Comparison of ENCODE assay signal across 15 mouse cellular contexts in the genomic region with DNA sequence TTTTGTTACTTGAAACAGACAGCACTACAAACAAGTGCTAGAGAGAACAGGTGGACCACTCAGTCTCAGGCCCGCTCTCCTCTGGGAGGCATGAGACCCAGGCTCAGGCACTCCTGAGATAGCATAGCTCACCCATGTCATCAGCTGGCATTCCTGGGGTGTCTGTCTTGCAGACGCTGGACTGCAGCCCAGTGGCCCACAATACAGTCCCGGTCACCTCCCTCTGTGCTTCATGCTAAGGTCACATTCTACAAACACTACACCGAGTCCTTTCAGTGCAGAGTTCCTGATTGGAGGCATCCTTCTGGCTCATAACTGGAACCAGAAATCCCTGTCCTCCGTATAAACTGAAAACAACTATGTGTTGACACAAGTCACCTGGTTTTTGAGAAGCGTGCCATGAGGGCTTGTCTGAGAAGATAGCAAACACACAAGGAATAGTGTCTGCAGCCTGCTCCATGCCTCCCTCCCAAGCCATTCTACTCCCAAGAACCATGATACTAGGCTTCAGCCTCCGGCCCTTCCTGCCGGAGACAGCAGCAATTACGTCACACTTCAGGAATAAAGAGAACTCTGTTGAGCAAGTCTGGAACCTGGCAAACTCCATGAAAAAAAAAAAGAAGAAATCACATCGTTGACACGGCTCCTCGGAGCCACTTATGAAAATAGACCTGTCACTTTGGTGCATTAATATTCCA.
DNase-seq lines count a peak whose midpoint lies in the region; ATAC-seq and TF ChIP-seq lines count a peak whose summit lies in the region.
"Had no signal": no experiment of that assay in that cellular context is flagged by ENCODE, and none has a peak within 500 bp of the region (broad histone marks: within the 10 kb centered on the region; RNA-seq: fewer than 3 reads in every experiment).

No protein-coding gene starts in this region.

- DNase-seq in kidney, postnatal 14 days = peak; percentile 15
- no peak for DNase-seq in stomach, postnatal 0 days (ENCODE audit: low spot score)
- no peak for DNase-seq in frontal cortex, postnatal 36 days (ENCODE audit: low spot score in 2 of 2)
- no peak for DNase-seq in urinary bladder, postnatal 10 days (ENCODE audit: low spot score)
- no peak for DNase-seq in B cell, adult 2 months
- DNase-seq: adrenal gland, postnatal 25 days; cerebellum, postnatal 36 days; kidney, postnatal 10 days; right cerebral cortex, postnatal 25 days had no signal

- H3K9ac ChIP-seq in kidney, embryonic 14.5 days (ENCODE audit: low read depth, low read length) = no peak overlapping the region
- no peak overlapping the region for H3K9ac ChIP-seq in heart, embryonic 13.5 days
- no peak overlapping the region for H3K9ac ChIP-seq in lung, embryonic 15.5 days
- no peak overlapping the region for H3K9ac ChIP-seq in stomach, postnatal 0 days (ENCODE audit: low read length)
- H3K9ac ChIP-seq: limb, embryonic 12.5 days; midbrain, embryonic 12.5 days had no signal

- H3K4me3 ChIP-seq in kidney, embryonic 14.5 days (ENCODE audit: low read length) = no peak overlapping the region
- no peak overlapping the region for H3K4me3 ChIP-seq in heart, embryonic 13.5 days
- no peak overlapping the region for H3K4me3 ChIP-seq in lung, embryonic 15.5 days
- H3K4me3 ChIP-seq in stomach, postnatal 0 days (ENCODE audit: low read depth, low read length) = no peak overlapping the region
- H3K4me3 ChIP-seq: limb, embryonic 12.5 days; midbrain, embryonic 12.5 days; myocyte had no signal

- WGBS in kidney, embryonic 14.5 days = 55% methylated on average over 12 of the region's 12 CpGs
- 16% methylated on average over 12 of the region's 12 CpGs for WGBS in heart, embryonic 13.5 days
- WGBS in lung, embryonic 15.5 days = 18% methylated on average over 12 of the region's 12 CpGs
- WGBS in stomach, postnatal 0 days = 24% methylated on average over 12 of the region's 12 CpGs

- no peak overlapping the region for H3K4me2 ChIP-seq in kidney, embryonic 14.5 days (replicated peaks; ENCODE audit: low read depth, low read length)
- H3K4me2 ChIP-seq in heart, embryonic 13.5 days = peak overlapping the region; percentile 39
- 0 out of 2 replicates have a peak overlapping the region, but pooled peaks have one; percentile 6 for H3K4me2 ChIP-seq in lung, embryonic 15.5 days
- no peak overlapping the region for H3K4me2 ChIP-seq in stomach, postnatal 0 days (replicated peaks; ENCODE audit: low read depth)
- H3K4me2 ChIP-seq: limb, embryonic 12.5 days; midbrain, embryonic 12.5 days had no signal

- no peak for TF ChIP-seq CTCF in stomach, postnatal 0 days (IDR thresholded peaks at IDR 0.05; ENCODE audit: low read depth)

- H3K9me3 ChIP-seq in kidney, embryonic 14.5 days (ENCODE audit: control insufficient read depth, low read length) = no peaks in the 10 kb centered on the region
- no peaks in the 10 kb centered on the region for H3K9me3 ChIP-seq in heart, embryonic 13.5 days
- H3K9me3 ChIP-seq in lung, embryonic 15.5 days = no peaks in the 10 kb centered on the region
- no peaks in the 10 kb centered on the region for H3K9me3 ChIP-seq in stomach, postnatal 0 days (ENCODE audit: control insufficient read depth, low read length)
- H3K9me3 ChIP-seq: limb, embryonic 12.5 days; midbrain, embryonic 12.5 days had no signal

- H3K4me1 ChIP-seq in kidney, embryonic 14.5 days (ENCODE audit: control insufficient read depth, insufficient read depth, low read length) = peaks cover 2% of the 10 kb centered on the region; the same call in 1 of the 2 replicates
- H3K4me1 ChIP-seq in heart, embryonic 13.5 days = peaks cover 37% of the 10 kb centered on the region
- H3K4me1 ChIP-seq in lung, embryonic 15.5 days = peaks cover 6% of the 10 kb centered on the region
- H3K4me1 ChIP-seq in stomach, postnatal 0 days (replicated peaks; ENCODE audit: control insufficient read depth, insufficient read depth) = no peaks in the 10 kb centered on the region

- no peak overlapping the region for H3K27ac ChIP-seq in kidney, embryonic 14.5 days (ENCODE audit: low read depth, low read length)
- H3K27ac ChIP-seq in heart, embryonic 13.5 days (replicated peaks) = peak overlapping the region; percentile 84
- no peak overlapping the region for H3K27ac ChIP-seq in lung, embryonic 15.5 days
- H3K27ac ChIP-seq in stomach, postnatal 0 days (replicated peaks) = no peak overlapping the region
- H3K27ac ChIP-seq: limb, embryonic 12.5 days; midbrain, embryonic 12.5 days had no signal

- H3K36me3 ChIP-seq in kidney, embryonic 14.5 days (ENCODE audit: control insufficient read depth, insufficient read depth, low read length) = no peaks in the 10 kb centered on the region
- H3K36me3 ChIP-seq in heart, embryonic 13.5 days = no peaks in the 10 kb centered on the region
- no peaks in the 10 kb centered on the region for H3K36me3 ChIP-seq in lung, embryonic 15.5 days
- H3K36me3 ChIP-seq in stomach, postnatal 0 days (ENCODE audit: control insufficient read depth, insufficient read depth, low read length) = no peaks in the 10 kb centered on the region
- H3K36me3 ChIP-seq: limb, embryonic 12.5 days; midbrain, embryonic 12.5 days had no signal

- no peak for ATAC-seq in kidney, embryonic 14.5 days (ENCODE audit: low FRiP score, low TSS enrichment)
- ATAC-seq in heart, embryonic 13.5 days (ENCODE audit: extremely low read depth, insufficient number of reproducible peaks, low FRiP score, low TSS enrichment) = peak; percentile 55; the same call in 1 of the 2 replicates
- peak; percentile 40; the same call in 1 of the 2 replicates for ATAC-seq in lung, embryonic 15.5 days (ENCODE audit: borderline replicate concordance, extremely low read depth, low FRiP score, low TSS enrichment)
- peak; percentile 38 for ATAC-seq in stomach, postnatal 0 days (ENCODE audit: low FRiP score, low TSS enrichment)

- peaks cover 8% of the 10 kb centered on the region for H3K27me3 ChIP-seq in kidney, embryonic 14.5 days (ENCODE audit: control insufficient read depth, insufficient read depth, low read length)
- H3K27me3 ChIP-seq in heart, embryonic 13.5 days (replicated peaks) = peaks cover 9% of the 10 kb centered on the region
- H3K27me3 ChIP-seq in lung, embryonic 15.5 days = peaks cover 15% of the 10 kb centered on the region
- peaks cover 4% of the 10 kb centered on the region; the same call in 1 of the 2 replicates for H3K27me3 ChIP-seq in stomach, postnatal 0 days (ENCODE audit: control insufficient read depth, insufficient read depth, low read length)

- no peak for TF ChIP-seq EP300 in stomach, postnatal 0 days (optimal IDR thresholded peaks at IDR 0.05)

Comparison
In these comparisons a context has a peak if more than half of its experiments do, and no peak if none do; other contexts are left out.
1. H3K4me2 ChIP-seq: peak in heart, embryonic 13.5 days (single experiment) and lung, embryonic 15.5 days (single experiment); none in kidney, embryonic 14.5 days (single experiment) and stomach, postnatal 0 days (single experiment).